Comparison of ENCODE assay signal across 8 mouse cellular contexts in genomic region chr11:115475025-115475757, GRCm38 (mm10). TPM values are rescaled to one million over a fixed set of nuclear protein-coding genes. Genes with fewer than 3 reads are reported as not detected.
DNase-seq lines count a peak whose midpoint lies in the region; ATAC-seq and TF ChIP-seq lines count a peak whose summit lies in the region.

TSS of gene Armc7 (plus strand) at chr11:115475667.

- no peaks in the 10 kb centered on the region for H3K9me3 ChIP-seq in ES-Bruce4 (replicated peaks; ENCODE audit: control insufficient read depth, insufficient read depth, low read length, poor library complexity, severe bottlenecking)
- H3K9me3 ChIP-seq in forebrain, embryonic 14.5 days (replicated peaks; ENCODE audit: control insufficient read depth, low read length), result no peaks in the 10 kb centered on the region

- no peak for TF ChIP-seq CTCF in ES-Bruce4 (IDR thresholded peaks at IDR 0.05; ENCODE audit: low read depth, low read length)
- no peak for TF ChIP-seq CTCF in lung, adult 2 months (IDR thresholded peaks at IDR 0.05; ENCODE audit: insufficient read depth, low read length)

- H3K27ac ChIP-seq in ES-Bruce4 (ENCODE audit: insufficient read depth, low read length), result peak within 1 kb of the TSS; percentile 89
- H3K27ac ChIP-seq in forebrain, embryonic 14.5 days (ENCODE audit: low read depth, low read length), result peak within 1 kb of the TSS; percentile 74

- peak; percentile 98 for DNase-seq in forebrain, embryonic 14.5 days (ENCODE audit: low spot score)
- DNase-seq in heart, postnatal 25 days (ENCODE audit: low spot score), result peak; percentile 94
- DNase-seq in layer of hippocampus, adult 18-20 months (ENCODE audit: low spot score in 2 of 2), result peak; percentile 93 to 95
- DNase-seq in lung, adult 2 months, result peak; percentile 94
- peak; percentile 90 to 92 for DNase-seq in thymus, adult 18-20 months

- H3K27me3 ChIP-seq in ES-Bruce4 (ENCODE audit: control insufficient read depth, insufficient read depth, low read length, poor library complexity, severe bottlenecking), result no peaks in the 10 kb centered on the region
- no peaks in the 10 kb centered on the region for H3K27me3 ChIP-seq in forebrain, embryonic 14.5 days (replicated peaks; ENCODE audit: control insufficient read depth, insufficient read depth, low read length)

- 2% methylated on average over 26 of the region's 26 CpGs for WGBS in forebrain, embryonic 14.5 days
- 1% methylated on average over 26 of the region's 26 CpGs for WGBS in lung, adult 2 months

- no peaks in the 10 kb centered on the region for H3K36me3 ChIP-seq in ES-Bruce4 (ENCODE audit: control insufficient read depth, insufficient read depth, low read length, poor library complexity, severe bottlenecking)
- H3K36me3 ChIP-seq in forebrain, embryonic 14.5 days (ENCODE audit: control insufficient read depth, insufficient read depth, low read length), result no peaks in the 10 kb centered on the region

- peak within 1 kb of the TSS; percentile 95 for H3K4me2 ChIP-seq in forebrain, embryonic 14.5 days (ENCODE audit: low read length)

- peak; percentile 38 for TF ChIP-seq POLR2A in ES-Bruce4 (IDR thresholded peaks at IDR 0.05; ENCODE audit: insufficient read depth, low read length)
- TF ChIP-seq POLR2A in lung, adult 2 months (IDR thresholded peaks at IDR 0.05; ENCODE audit: borderline replicate concordance, extremely low read depth, low read depth, low read length), result peak; percentile 59; the same call in 1 of the 2 replicates

- H3K4me1 ChIP-seq in ES-Bruce4 (ENCODE audit: control insufficient read depth, insufficient read depth, low read length), result peaks cover 3% of the 10 kb centered on the region
- peaks cover 18% of the 10 kb centered on the region for H3K4me1 ChIP-seq in forebrain, embryonic 14.5 days (ENCODE audit: control insufficient read depth, insufficient read depth, low read length)
- peaks cover 12% of the 10 kb centered on the region for H3K4me1 ChIP-seq in lung, adult 2 months (ENCODE audit: control insufficient read depth, insufficient read depth, low read length)

- TF ChIP-seq EP300 in ES-Bruce4 (IDR thresholded peaks at IDR 0.05; ENCODE audit: insufficient read depth, low read depth, low read length), result peak; percentile 17; the same call in 1 of the 2 replicates

- peak; percentile 89 for ATAC-seq in cerebellum, adult (ENCODE audit: insufficient number of reproducible peaks, low FRiP score, low TSS enrichment)
- peak; percentile 99 for ATAC-seq in forebrain, embryonic 14.5 days
- peak; percentile 83 for ATAC-seq in neutrophil, adult 5-6 weeks (ENCODE audit: extremely low read depth, insufficient number of reproducible peaks, low FRiP score, poor library complexity, severe bottlenecking)

- intact Hi-C loops in heart, postnatal 25 days (cut with DNase I), result loop anchor here (2.0 kb wide), 1 partner anchor 54 kb away; the partner anchor contains the start of gene Kctd2

- H3K4me3 ChIP-seq in ES-Bruce4 (ENCODE audit: low read depth, low read length), result peak within 1 kb of the TSS; percentile 88
- H3K4me3 ChIP-seq in forebrain, embryonic 14.5 days (ENCODE audit: low read depth, low read length), result peak within 1 kb of the TSS; percentile 65
- peak within 1 kb of the TSS; percentile 98 for H3K4me3 ChIP-seq in lung, adult 2 months (replicated peaks; ENCODE audit: extremely low read depth, low read depth, low read length)

- peak within 1 kb of the TSS; percentile 76 for H3K9ac ChIP-seq in ES-Bruce4 (ENCODE audit: low read depth, poor library complexity, severe bottlenecking)
- peak within 1 kb of the TSS; percentile 66 for H3K9ac ChIP-seq in forebrain, embryonic 14.5 days (ENCODE audit: low read length)

RNA-seq across cellular contexts. Expression of gene Armc7, which starts in this region (rescaled TPM):
- 3.0 and 3.6 TPM in 2 replicates for polyA plus RNA-seq in ES-Bruce4 (2011; ENCODE audit: insufficient read depth, insufficient read length, low read depth, missing spikeins)
- 11.5 and 14.6 TPM in 2 replicates for polyA plus RNA-seq in forebrain, embryonic 14.5 days (2014; fragmentation: Nextera tagmentation; extraction: Ambion mirVana)
- total RNA-seq in heart, postnatal 25 days (2021), result 1 to 10 TPM; 1.4 to 2.3 TPM
- total RNA-seq in layer of hippocampus, adult 18-20 months (2021), result 10 to 100 TPM; 11.4 to 13.8 TPM
- polyA plus RNA-seq in lung, adult 2 months (2012; rRNA removed), result 11.6 and 12.0 TPM in 2 replicates
- total RNA-seq in neutrophil, adult 5-6 weeks (2017), result 46.5 and 52.8 TPM in 2 replicates

Comparison
In these comparisons a context has a peak if more than half of its experiments do, and no peak if none do; other contexts are left out.
1. Peak in every context shown above with its lines: DNase-seq, ATAC-seq, H3K4me3 ChIP-seq and H3K27ac ChIP-seq.